Mouse (Mus musculus): ENCODE data around the gene Ranbp17. TPM values are rescaled to one million over a fixed set of nuclear protein-coding genes. Genes with fewer than 3 reads are reported as not detected.

Gene Ranbp17
- total RNA-seq, 2 experiments from 2014 or later: 7.6 to 7.7 TPM

- peak in 1 of 2 experiments; percentile 7 for DNase-seq
Observed at GRCm38 (mm10) chr11:33196447-33197132, 317.0 kb downstream of the Ranbp17 start.

GRCm38 (mm10) chr11:33195531-33196446 lies 317.8 kb downstream of the Ranbp17 start:
- DNase-seq: no peak

- DNase-seq: no peak
Observed at GRCm38 (mm10) chr11:33195061-33195460, 318.5 kb downstream of the Ranbp17 start.

GRCm38 (mm10) chr11:33193695-33194094 lies 319.9 kb downstream of the Ranbp17 start:
- no peak for DNase-seq

- no peak for DNase-seq
Observed at GRCm38 (mm10) chr11:33181804-33182203, 331.7 kb downstream of the Ranbp17 start.

GRCm38 (mm10) chr11:33180701-33181116 lies 332.8 kb downstream of the Ranbp17 start:
- DNase-seq: no peak

- no peak for DNase-seq
Observed at GRCm38 (mm10) chr11:33179802-33180201, 333.7 kb downstream of the Ranbp17 start.

GRCm38 (mm10) chr11:33176525-33177245 lies 336.9 kb downstream of the Ranbp17 start:
- DNase-seq: peak in 1 of 2 experiments; percentile 30

GRCm38 (mm10) chr11:33175768-33176167 lies 337.8 kb downstream of the Ranbp17 start:
- no peak for DNase-seq

GRCm38 (mm10) chr11:33170489-33170888 lies 343.1 kb downstream of the Ranbp17 start:
- DNase-seq: peak; percentile 18 to 31

- peak; percentile 99 for DNase-seq
Observed at GRCm38 (mm10) chr11:33162998-33163506, 350.5 kb downstream of the Ranbp17 start, which contains the start of gene Npm1. Gene Npm1, minus strand, starts transcription at chr11:33163206.

GRCm38 (mm10) chr11:33162211-33162997 lies 351.1 kb downstream of the Ranbp17 start:
- peak; percentile 59 to 66 for DNase-seq

Other genes with a start within 250 kb of the Ranbp17 start
- gene Gm12117, start 237.0 kb downstream of the Ranbp17 start, total RNA-seq (2021): not detected
- gene Gabrp, start 65.2 kb upstream of the Ranbp17 start, total RNA-seq (2021): not detected
- not detected for gene D130052B06Rik, start 85.6 kb upstream of the Ranbp17 start, total RNA-seq (2021)

Measured in layer of hippocampus, postnatal 36 days (tissue).